Mouse (Mus musculus): ENCODE measurements around the gene Nradd.

Nradd gene

DNA sequence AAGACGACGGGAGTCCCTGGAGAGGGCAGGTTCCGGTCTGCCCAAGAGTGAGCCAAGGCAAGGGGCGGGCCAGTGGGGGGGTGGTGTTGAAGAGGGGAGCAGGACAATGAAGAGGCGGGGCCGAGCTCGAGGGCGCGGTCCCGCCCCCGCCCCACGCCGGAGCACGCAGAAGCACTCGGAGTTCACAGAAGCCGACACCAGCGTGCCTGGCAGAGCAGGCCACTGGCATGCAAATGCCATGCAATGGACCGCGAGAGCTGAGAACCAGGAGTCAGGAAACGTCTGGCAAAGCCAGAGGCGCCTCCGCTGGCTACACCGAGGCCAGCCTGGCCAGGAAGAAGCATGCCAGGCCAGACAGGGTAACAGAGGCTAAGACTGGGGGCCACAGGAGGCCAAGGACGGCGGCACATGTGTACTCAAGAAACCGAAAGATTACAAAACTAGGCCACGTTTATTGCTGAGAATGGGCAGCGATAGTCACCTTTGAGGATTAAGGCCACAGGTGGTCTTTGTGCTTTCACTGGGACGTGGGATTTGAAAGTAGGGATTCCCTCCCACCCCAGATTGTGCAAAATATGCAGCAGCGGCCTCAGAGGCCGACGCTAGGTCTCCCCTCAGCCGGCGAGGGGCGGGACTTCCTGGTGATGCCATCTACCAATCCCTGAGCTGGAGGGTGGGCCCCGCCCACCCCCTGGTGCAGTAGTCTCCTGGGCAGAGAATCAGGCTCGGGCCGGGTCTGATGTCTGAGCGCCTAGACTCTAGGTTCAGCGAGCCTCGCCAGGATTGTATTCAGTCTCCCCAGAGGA, at the start of gene Nradd:
Gene Nradd, minus strand, starts transcription at position 92 of the 806 bp plus-strand sequence.
- DNase-seq, result peak; percentile 91

DNA sequence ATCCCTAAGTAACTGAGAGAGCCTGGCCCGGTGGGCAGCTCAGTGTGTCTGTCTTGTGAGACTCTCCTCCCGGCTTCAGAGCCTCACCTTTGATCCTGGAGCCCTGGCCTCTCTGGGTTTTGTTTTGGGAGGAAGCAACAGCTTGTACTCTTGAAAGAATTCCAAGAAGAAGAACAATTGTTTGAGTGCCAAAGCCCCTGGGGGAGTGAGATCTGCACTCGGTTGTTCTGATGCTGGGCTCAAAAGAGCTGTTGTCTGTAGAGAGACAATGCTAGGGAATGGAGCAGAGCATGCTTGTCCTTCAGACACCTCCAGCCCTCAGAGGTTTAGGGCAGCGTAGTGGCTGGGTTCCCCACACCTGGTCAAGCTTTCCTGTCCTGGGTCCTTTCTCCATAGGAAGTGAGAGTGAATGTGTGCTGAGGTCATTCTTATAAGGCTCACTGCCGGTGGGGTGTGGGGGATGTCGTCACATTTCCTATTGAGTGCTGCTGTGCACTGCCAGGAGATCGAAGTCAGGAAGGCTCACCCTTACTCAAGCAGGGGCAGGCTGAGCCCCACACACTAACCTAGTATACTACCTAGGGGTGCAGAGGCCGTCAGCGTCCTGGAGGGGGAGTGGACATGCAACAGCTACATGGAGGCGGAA, 49.0 kb upstream of the Nradd start:
- DNase-seq, result peak; percentile 86

DNA sequence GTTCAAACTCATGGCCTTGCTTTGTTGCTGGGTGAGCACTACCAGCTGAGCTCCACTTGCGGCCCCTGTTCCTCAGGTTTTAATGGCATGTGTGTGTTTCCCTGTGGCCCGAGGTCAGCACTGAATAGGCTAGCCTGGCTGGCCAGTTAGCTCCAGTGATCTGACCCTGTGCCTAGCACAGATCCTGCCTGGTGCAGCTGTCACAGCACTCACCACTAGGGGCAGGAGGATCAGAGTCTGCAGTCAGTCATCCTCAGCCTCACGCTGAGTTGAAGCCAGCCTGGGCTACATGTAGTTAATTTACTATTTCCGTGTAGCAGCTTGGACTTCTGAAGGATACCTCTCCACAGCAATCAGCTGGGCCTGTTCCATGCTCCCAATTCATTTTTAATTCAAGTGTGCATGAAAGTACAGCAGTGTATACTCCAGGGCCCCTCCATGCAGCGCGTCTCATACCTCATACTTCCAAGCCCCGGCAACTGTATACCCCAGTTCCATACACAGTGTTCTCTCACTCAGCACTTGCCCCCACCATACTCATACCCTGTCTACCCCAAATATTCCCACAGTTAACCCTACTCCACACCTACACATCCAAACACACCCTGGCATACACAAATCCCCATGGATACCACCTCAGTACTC, 48.3 kb upstream of the Nradd start:
- peak; percentile 76 for DNase-seq

DNA sequence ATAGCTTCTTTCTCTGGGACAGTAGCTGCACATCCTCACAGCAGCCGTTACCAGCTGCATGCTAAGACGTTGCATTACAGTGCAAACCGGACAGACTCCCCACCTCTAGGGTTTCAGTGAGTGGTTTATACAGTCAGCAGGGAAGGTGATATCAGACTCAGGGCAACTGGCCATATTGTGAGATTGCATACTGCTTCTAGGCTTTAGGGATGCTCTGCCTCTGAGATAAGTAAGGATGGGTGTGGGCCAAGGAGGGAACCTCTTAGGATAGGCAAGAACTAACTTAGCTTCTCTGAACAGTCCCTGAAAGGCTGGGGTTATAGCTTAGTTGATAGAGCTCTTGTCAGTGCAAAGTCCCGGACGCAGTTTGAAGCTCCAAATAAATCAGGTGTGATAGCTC, 45.5 kb upstream of the Nradd start:
- DNase-seq, result no peak

DNA sequence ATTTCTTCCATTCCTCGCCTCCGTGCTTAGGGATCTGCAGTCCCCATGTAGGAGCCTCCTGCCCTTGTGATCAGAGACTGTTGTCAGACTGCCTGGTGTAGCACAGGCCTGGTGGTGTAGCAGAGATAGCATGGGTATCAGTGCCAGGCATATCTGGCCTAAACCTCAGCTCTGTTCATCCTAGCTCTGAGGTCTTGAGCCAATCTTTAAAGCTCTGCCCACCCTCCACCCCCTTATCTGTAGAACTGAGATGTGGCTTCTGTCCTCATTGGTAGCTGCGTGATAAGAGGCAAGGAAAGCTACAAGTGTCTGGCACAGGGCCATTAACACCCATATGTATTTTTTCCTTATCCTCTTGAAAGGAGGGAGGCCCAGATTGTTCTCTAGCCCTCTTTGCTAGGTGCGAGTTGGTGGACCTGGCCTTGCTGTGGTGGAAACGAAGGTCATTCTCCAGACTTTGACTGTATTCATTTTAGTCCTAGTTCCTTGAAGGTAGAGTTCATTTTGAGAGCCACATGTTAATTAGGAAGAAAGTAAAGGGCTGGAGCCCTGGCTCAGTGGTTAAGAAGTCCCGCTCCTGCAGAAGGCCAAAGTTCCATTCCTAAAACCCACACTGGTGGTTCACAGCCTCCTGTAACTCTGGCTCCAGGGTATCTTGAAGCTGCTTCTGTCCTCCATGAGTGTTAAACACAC, 44.5 kb upstream of the Nradd start:
- DNase-seq, result no peak

DNA sequence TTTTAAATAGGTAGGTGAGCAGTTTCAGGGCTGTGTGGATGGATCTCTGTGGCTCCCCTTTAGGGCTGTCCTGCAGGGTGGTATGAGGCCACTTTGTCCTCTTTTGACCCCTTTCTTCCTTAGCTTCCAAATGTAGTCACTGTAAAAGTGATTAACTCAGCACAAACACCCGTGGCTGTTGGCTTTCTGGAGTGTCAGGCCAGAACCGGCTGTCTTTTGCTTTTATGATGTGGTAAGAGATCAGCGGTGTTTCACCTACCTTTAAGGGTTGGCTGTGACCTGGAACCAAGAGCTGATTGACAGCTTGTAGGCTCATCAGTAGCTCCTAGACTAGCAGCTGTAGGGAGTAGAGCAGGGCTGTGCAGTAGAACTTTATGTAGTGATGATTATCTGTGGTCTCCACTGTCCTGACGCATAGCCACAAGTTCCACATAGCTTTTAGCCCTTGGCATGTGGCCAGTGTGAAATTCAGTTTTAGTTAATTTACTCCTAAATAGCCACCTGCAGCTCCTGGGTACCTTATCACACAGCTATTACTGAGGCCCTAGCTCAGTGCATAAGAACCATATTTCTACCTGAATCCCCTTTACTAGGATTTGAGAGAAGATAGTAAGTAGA, 43.1 kb upstream of the Nradd start:
- DNase-seq, result no peak

DNA sequence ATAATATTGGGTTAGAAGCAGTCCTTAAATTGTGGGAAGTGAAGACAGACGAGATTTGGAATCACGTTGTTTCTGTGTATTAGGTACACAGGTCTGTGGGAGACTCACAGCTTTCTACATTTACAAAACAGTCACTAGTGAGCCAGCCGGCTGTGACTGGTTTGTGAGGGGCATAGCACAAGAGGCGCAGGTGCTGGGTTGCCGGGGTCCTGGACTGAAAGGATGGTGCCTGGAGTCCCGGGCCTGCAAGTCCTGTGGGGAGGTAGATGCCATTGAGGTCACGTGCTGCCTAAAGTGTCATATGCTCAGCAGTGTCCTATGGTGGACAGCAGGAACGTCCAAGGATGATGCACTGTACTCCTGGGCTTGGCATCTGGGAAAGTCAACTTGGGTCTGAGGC, 42.1 kb upstream of the Nradd start:
- no peak for DNase-seq

DNA sequence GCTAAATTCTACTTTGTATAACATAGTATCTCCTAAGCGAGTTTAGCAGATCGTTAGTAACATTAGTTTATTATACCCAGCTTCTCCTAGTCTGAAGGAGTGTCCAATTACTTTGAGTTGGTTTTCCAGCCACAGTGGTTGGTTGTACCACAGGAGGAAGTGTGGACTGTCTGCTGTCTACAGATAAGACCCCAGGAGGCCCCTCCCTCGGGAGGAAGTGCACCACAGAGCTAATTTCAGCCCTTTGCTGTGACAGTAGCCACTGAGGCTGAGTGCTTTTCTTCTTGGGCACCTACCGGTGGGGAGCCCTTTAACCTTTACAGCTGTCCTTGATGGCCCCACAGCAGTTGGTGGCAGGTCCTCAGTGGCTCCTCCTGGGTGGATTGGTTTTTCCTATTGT, 41.7 kb upstream of the Nradd start:
- DNase-seq, result no peak

DNA sequence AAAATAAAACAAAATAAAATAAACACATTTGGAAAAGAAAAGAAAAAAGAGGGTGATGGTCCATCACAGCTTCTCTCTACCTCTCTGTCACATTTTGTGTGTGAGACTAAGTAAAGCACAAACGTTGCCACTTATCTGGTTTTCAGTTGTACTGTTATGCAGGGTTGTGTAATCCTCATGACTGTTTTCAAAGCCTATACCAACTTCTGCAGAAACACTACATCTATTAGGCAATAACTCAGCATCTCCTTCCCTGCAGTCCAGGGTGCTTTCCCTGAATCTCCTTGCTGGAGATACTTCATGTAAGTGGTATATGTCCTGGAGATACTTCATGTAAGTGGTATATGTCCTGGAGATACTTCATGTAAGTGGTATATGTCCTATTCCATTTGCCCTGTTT, 38.6 kb upstream of the Nradd start:
- no peak for DNase-seq

DNA sequence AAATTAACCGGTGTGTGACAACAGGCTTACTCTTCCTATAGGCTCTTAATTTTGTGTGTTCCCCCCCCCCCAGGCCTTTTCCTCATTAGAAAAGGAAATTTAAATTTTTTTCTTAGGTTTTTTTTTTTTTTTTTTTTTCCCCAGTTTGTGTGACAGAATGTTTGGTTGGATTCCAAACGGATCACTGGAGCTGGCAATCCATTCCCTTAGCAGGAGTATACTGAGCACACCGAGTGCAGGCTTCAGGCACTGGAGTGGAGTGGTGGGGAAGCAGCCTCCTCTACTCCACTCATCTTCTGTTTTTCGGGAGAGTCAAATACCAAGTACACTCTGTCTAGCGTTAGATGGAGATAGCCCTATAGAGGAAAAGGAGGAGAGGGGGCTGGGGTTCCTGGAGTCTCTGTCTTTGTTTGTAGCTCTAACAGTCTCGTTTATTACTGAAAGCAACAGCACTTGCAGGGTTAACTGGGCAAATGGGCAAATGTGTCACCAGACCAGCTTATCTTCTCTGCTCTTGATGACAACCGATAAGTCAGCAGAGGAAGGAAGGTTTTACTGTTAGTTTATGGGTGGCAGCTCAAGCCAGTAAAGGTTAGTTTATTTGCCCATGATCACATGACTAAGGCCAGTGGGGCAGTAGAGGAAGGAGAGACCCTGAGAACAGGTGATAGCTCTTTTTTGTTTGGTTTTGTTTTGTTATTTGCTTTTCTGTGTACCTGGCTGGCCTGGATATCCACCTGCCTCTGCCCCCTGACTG, 36.8 kb upstream of the Nradd start:
- no peak for DNase-seq

DNA sequence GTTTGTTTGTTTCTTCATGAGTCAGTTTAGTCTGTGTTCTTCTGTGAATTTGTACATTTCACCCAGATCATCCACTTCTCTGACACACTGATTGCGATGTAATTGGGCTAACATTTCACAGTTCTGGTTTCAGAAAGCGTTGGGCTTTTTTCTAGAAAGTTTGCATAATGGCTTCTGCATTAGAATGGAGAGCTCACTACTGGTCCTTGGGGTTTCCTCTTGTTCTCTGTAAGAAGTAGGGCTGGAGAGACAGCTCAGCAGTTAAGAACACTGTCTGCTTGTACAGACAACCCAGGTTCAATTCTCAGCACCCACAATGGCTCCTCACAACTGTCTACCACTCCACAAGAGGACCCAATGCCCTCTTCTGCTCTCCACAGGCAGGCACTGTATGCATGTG, 36.0 kb upstream of the Nradd start:
- DNase-seq, result no peak

DNA sequence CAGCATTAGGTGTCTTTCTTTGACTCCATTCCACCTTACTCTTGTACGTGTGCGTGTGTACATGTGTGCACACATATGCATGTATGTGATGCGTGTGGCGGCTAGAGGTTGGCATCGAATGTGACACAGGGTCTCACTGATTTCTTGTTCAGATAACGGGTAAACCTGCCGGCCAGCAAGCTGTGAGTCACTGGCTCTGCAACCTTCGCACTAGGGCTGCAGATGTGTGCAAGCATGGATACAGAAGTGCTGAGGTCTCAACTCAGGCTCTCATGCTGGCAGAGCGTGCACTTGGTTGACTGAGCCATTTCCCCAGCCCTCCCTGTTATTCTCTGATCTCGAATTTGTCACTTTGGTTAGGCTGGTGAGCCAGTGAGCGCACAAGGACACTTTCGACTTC, 35.3 kb upstream of the Nradd start:
- no peak for DNase-seq

DNA sequence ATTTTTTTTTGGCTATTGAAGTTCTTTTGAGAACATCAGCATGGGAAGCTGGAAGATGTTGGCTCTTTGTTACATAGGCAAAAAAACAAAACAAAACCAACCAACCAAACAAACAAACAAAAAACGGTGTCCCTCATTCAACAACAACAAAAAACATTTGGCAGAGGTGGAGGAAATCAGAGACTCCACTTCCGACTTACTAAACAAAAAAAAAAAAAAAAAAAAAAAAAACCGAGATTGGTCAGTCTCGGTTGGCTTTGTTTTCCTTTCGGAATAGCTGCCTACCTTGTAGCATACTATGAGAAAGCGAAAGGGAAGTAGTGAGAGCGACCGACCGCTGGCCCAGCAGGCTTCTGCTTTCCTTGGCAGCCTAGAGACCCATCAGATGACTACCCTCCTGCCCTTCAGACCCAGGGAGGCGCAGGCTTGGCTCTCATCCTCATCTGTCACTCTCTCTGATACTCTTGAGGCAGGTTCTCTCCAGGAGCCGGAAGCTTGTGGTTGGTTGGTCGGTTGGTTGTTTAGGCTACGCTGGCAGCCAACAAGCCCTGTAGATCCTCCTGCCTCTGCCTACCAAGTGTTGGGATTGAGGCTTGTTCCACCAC, 33.3 kb upstream of the Nradd start:
- DNase-seq, result no peak

DNA sequence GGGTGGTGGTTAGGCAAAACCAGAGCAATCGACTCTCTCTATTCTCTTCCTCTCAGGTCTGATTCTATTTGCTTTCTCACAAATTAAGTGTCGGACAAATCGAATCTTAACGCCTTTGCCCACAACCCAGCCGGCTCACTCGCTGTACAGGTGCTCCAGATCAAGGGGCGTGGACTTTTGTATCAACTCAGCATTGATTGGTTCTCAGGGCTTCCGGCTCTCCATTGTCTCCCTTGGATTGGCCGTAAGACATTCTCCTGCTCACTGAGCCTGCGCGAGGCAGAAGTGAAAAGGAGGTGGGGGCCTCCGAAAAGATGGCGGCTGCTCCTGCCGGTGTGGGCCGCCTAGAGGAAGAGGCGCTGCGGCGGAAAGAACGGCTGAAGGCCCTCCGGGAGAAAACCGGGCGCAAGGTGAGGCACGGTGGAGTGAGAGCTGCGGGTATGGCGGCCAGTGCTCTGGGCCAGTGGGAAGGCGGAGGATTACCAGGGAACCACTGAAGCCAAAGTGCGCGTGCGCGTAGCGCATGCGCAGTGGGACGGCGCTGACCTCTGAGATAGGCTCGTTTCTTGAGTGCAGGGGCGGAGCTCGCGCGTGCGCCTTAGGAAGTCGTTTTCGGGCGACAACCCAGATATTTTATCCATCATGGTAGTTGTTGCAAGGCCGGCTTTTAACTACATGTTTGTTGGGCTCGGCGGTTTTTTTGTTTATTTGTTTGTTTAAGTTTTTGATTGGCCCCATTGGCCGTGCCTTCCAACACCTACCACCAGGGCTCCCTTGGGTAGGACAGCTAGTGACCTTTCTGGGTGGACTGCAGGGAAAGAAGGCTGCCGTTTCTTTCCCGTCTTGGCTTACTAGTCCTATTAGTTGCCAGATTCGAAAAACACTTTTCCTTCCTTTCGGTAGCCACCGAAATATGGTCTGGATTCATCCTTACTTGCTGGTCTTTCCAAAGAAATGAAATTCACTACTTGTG, 32.3 kb upstream of the Nradd start, which contains the start of gene Ccdc12:
Gene Ccdc12, plus strand, starts transcription at position 255 of the 973 bp plus-strand sequence.
- peak; percentile 98 for DNase-seq

DNA sequence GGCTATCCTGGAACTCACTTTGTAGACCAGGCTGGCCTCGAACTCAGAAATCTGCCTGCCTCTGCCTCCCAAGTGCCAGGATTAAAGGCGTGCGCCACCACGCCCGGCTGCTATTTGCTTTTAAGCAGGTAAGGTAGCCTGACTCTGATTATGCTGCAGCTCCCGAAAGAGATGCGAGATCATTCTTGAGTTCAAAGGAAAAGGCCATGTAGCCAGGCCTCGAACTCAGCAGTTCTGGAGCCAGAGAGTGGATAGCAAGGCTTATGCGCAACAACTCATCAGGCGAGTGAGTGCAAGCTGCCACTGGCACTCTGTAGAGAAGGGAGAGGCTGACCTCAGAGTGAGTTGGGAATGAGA, 31.4 kb upstream of the Nradd start:
- DNase-seq, result peak; percentile 67

DNA sequence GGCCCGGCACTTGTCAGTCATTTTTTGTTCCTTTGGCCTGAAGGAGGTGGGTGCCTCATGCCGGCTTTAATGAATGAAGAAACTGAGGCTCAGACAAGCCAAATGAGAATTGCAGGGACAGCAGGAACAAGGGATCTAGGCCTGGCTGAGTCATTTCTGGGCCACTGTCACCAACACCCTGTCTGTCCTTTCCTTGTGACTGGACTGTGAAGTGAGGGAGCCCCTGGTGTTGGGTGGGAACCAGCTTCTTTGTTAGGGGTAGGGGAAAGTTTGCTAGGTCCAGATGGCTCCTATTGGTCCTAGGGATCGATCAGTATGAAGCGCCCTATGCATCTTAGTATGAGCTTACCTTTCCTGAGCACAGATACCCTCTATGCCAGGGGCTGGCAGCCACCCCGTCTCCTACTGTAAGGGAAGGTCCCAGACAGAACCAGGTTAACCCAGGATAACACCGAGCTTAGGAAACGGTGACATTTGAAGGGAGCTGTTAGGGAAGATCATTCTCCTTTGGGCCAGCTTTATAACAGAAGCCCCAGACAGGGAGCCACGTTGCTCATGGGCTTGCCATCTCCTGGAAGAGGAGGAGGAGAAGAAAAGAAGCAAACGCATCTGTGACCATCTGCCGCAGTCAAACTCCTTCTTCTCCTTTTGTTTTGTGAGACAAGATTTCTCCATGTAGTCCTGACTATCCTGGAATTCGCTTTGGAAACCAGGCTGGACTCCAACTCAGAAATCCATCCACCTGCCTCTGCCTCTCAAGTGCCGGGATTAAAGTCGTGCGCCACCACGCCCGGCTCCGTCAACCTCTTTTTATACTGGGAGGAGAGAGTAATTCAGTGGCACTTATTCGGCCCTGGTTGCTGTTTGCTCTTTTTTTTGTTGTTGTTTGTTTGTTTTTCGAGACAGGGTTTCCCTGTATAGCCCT, 30.7 kb upstream of the Nradd start:
- peak; percentile 69 for DNase-seq

DNA sequence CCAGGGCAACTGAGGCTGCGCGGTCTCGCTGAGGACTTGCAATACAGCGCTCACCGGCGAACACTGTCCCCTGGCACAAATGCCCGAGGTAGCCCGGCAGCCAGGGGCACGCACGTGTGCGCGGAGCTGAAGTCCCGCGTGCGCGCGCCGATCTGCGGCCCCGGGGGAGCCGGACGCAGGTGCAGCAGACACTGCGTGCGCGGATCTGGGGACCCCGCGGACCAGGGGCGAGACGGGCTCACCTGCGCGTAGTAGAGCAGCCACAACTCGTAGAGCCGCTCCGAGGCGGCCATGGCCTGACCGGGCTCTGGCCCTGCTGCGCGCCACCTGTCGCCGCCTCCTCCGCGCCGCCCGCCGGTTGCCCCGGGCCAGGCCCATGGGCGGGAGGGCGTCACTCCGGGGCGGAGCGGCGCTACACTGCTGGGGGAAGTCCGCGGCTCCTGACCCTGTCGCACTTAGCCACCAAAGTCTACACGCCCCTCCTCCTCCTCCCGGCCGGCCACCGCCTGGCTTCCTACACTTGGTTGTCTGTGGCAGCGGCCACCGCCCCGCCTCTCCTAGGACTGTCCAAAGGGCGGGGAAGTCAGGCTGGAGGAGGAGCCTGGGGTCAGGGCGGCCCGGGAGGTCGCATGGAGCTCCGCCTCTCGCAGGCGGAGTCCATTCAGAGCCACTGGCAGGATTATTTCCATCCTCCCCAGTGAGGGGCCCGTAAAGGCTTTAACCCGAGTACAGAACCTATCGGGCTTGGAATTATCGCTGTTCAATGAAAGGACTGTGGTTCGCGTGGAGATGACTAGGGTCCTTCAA, 29.6 kb upstream of the Nradd start, which contains the start of gene Nbeal2:
Gene Nbeal2, minus strand, starts transcription at position 507 of the 807 bp plus-strand sequence.
- DNase-seq, result peak; percentile 90

DNA sequence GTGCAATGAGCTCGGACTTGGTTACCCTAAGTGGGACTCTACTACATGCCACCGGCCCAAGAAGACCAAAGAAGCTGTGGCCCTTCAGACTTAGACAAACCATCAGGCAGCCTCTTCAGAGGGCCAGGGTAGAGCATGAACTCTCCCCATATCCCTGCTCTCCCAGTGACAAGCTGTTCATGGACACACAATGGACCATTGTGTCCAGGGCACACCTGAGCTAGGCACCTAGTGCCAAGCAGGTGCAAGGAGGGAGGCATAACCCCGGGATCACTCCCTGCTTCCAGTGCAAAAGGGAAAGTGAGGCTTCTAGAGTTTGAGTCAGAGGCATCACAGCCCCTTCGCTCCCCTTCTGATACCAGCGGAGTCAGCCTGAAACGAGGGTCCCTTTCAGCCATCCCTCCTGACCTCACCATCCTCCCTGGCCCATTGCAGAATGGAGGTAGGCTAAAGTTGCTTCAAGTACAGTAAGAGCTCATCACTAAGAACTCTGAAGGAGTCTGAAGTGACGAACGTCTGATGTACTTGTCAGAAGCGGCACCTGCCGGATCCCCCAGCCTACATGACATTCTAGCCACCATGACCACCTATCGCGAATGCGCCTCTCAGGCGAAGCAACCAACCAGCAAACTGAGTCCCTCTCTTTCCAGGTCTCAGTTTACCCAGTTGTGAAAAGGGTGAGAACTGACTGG, 28.9 kb upstream of the Nradd start:
- DNase-seq, result no peak
